Mouse (Mus musculus): Measurements from ENCODE around the gene Fermt2. TPM values are rescaled to one million over a fixed set of nuclear protein-coding genes. Genes with fewer than 3 reads are reported as not detected.

Gene Fermt2
- 142 and 152 TPM in 2 replicates for polyA plus RNA-seq (2015; fragmentation: Nextera tagmentation; extraction: Ambion mirVana)

DNA sequence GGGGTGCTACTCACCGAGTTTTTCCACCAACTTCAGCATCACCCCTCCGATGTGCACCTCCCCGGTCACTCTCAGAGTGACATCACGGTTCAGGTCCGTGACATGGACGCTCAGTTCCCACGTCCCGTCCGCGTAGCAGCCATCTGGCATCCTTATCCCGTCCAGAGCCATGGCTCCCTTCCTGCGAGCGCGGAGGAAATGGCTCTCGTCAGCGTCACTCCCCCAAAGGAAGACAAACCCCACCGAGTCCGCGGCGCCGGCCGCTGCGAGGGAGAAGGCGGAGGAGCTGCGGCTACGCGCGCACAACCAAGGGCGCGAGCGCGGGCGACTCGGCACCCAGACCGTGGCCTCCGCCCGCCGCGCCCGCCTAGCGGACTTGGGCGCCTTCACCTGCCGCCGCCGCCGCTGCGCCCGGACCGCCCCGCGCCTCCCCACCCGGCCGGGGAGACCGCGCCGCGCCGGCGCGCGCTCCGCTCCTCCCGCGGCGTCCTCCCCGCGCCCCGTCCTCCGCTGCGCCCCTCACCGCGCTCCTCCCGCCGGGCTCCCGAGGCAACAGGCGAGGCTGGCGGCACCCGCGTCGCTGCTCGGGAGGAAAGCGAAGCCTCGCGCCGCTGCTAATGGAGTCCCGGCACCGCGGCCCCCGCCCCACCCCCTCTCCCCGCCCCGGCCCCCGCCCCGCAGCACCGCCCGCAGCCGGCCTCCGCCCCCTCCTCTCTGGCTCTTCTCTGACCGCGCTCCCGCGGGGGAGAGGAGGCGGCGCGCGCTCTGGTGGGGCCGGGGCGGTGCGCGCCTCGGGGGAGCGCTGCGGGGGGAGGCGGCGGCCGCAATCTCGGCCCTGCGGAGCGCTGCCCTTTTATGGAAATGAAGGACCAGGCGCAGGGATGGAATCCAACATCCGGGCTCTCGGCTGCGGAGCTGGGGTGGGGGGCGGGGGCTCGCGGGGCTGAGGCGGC lies at the start of gene Fermt2:
Gene Fermt2, minus strand, starts transcription at position 708 of the 953 bp plus-strand sequence.
- Histone ChIP-seq H3K4me3 (ENCODE audit: low read length) (peak within 1 kb of the TSS; percentile 75), H3K36me3 (ENCODE audit: control insufficient read depth, insufficient read depth, low read length) (no peaks in the 10 kb centered on the region), H3K9ac (ENCODE audit: low read depth, low read length) (peak within 1 kb of the TSS; percentile 82), H3K27ac (ENCODE audit: low read length) (peak within 1 kb of the TSS; percentile 94), H3K27me3 (replicated peaks; ENCODE audit: control insufficient read depth, insufficient read depth, low read length) (0 out of 2 replicates have a peak, but pooled peaks cover 2% of the 10 kb centered on the region), H3K4me1 (ENCODE audit: control insufficient read depth, insufficient read depth, low read length) (peaks cover 6% of the 10 kb centered on the region; the same call in 1 of the 2 replicates), H3K9me3 (ENCODE audit: control insufficient read depth, low read length) (no peaks in the 10 kb centered on the region), H3K4me2 (ENCODE audit: low read depth, low read length) (peak within 1 kb of the TSS; percentile 75)
- WGBS, result 2% methylated on average over 65 of the region's 126 CpGs
- ATAC-seq, result peak; percentile 90

DNA sequence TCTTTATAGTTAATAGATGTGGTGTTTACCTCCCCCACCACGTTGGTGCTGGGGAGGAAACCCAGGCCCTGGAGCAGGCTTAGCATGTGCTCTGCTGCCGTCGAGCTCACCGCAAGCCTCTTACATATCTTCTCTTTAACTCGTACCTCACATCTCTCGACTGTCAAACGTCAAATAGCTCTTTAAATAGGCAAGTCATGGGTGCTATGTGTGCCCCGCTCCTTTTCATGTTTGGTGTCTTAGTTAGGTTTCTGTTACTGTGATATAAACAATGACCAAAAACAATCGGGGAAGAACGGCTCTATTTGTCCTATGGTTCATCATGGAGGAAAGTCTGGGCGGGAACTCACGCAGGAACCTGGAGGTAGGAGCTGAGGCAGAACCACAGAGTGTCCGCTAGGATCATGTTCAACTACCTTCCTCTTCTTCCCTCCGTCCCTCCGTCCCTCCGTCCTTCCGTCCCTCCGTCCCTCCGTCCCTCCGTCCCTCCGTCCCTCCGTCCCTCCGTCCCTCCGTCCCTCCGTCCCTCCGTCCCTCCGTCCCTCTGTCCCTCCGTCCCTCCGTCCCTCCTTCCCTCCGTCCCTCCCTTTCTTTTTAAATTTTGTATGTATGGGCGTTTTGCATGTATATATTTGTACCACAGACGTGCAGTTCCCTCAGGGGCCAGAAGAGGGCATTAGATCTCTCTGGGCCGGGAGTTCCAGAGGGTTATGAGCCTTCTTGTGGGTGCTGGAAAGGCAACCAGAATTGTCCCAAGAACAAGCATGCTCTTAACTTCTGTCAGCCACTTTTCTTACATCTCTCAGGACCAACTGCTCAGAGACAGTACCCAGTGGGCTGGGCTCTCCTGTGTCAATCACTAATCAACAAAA lies 36.4 kb upstream of the Fermt2 start:
- peak overlapping the region; percentile 62 for H3K27ac ChIP-seq (ENCODE audit: low read length)
- 22% methylated on average over 33 of the region's 33 CpGs for WGBS
- no peaks in the 10 kb centered on the region for H3K9me3 ChIP-seq (ENCODE audit: control insufficient read depth, low read length)
- peak overlapping the region; percentile 32 for H3K4me3 ChIP-seq (ENCODE audit: low read length)
- peaks cover 17% of the 10 kb centered on the region for H3K4me1 ChIP-seq (ENCODE audit: control insufficient read depth, insufficient read depth, low read length)
- H3K4me2 ChIP-seq (ENCODE audit: low read depth, low read length), result peak overlapping the region; percentile 57
- no peaks in the 10 kb centered on the region for H3K36me3 ChIP-seq (ENCODE audit: control insufficient read depth, insufficient read depth, low read length)
- H3K27me3 ChIP-seq (replicated peaks; ENCODE audit: control insufficient read depth, insufficient read depth, low read length), result no peaks in the 10 kb centered on the region
- ATAC-seq, result 0 out of 2 replicates have a peak, but pooled peaks have one; percentile 13
- peak overlapping the region; percentile 53; the same call in 1 of the 2 replicates for H3K9ac ChIP-seq (ENCODE audit: low read depth, low read length)

DNA sequence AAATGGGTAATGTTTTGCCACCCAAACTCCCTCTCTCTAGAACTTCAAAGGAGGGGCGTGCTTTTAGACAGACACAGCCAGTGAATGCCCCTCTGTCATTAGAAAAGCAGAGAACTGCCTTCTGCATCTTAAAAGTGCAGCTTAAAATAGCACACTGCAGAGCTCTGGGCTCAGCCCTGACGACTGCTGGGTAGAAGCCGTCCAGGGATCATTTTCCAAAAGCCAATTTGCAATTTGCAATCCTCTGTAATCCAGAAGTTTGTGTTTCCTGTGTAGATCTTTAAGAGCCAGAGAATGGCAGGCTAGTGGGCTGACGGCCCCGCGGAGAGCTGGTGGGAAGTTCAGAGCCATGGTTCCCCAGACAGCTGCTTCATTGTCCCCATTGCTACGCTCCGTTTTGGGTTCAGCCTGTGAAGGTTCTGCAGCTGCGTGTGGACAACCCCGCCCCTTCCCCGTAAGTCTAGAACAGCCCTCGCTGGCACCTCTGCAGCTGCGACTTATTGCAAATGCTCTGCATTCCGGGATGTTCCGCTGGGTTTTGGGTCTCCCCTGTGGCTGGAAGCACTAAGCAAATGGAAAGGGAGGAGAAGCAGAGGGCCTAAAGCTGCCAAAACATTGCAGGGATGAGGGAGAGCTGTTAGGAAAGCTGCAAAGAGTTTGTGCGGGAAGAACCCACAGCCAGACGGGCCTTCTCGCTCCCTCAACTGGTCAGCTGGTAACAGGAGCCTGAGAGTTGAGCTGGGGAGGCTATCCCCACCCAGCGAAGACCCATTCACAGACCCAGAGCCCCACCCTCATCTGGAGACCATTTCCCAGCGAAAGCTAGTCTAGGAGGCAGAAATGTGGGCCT lies 35.5 kb upstream of the Fermt2 start:
- no peaks in the 10 kb centered on the region for H3K27me3 ChIP-seq (replicated peaks; ENCODE audit: control insufficient read depth, insufficient read depth, low read length)
- no peaks in the 10 kb centered on the region for H3K36me3 ChIP-seq (ENCODE audit: control insufficient read depth, insufficient read depth, low read length)
- H3K9me3 ChIP-seq (ENCODE audit: control insufficient read depth, low read length), result no peaks in the 10 kb centered on the region
- H3K4me2 ChIP-seq (ENCODE audit: low read depth, low read length), result peak overlapping the region; percentile 57
- H3K4me1 ChIP-seq (ENCODE audit: control insufficient read depth, insufficient read depth, low read length), result peaks cover 17% of the 10 kb centered on the region
- H3K27ac ChIP-seq (ENCODE audit: low read length), result peak overlapping the region; percentile 62
- ATAC-seq, result peak; percentile 65
- WGBS, result 10% methylated on average over 20 of the region's 20 CpGs
- peak overlapping the region; percentile 53 for H3K9ac ChIP-seq (ENCODE audit: low read depth, low read length)
- peak overlapping the region; percentile 25 for H3K4me3 ChIP-seq (ENCODE audit: low read length)

DNA sequence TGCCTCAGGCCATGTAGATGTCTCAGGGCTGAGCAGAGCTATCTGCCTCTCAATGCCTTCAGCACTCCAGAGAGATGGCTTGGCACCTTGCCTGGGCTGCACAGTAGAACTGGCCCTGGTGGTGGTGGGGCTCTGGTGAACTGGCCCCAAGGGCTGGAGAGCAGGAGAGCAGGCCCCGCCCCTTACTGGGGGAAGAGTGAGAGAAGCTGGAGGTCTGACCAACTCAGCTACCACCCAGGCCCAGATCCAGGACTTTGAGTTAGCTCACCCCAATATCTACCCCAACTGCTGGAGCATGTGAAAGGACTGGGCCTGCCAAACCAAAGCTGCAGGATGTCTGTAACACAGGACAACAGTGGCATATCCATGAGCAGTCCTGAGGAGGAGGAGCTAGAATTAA lies 33.7 kb upstream of the Fermt2 start:
- no peak overlapping the region for H3K4me2 ChIP-seq (ENCODE audit: low read depth, low read length)
- H3K27me3 ChIP-seq (replicated peaks; ENCODE audit: control insufficient read depth, insufficient read depth, low read length), result no peaks in the 10 kb centered on the region
- 0 out of 2 replicates have a peak, but pooled peaks have one; percentile 36 for ATAC-seq
- H3K4me3 ChIP-seq (ENCODE audit: low read length), result no peak overlapping the region
- H3K9ac ChIP-seq (ENCODE audit: low read depth, low read length), result no peak overlapping the region
- no peak overlapping the region for H3K27ac ChIP-seq (ENCODE audit: low read length)
- 84% methylated on average over 1 of the region's 1 CpGs for WGBS
- peaks cover 17% of the 10 kb centered on the region for H3K4me1 ChIP-seq (ENCODE audit: control insufficient read depth, insufficient read depth, low read length)
- no peaks in the 10 kb centered on the region for H3K9me3 ChIP-seq (ENCODE audit: control insufficient read depth, low read length)
- H3K36me3 ChIP-seq (ENCODE audit: control insufficient read depth, insufficient read depth, low read length), result no peaks in the 10 kb centered on the region

DNA sequence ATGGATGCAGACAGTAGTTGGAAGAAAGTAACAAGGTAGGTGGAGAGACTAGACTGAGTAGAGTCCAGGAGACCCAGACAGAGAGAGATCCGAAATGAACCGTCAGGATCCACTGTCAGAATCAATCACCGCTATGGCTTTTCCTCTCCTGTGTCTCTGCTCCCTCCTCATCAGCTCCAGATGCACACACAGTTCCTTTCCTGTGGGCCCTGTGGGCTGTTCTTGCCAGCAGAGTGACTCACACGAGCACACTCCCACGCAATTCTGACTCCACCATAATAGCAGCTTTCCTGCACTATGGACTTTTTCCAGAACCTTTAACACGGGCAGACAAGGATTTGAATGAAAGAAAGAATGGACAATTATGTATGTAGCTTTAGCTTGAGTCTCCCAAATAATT lies 31.8 kb upstream of the Fermt2 start:
- Histone ChIP-seq H3K36me3 (ENCODE audit: control insufficient read depth, insufficient read depth, low read length) (no peaks in the 10 kb centered on the region), H3K27me3 (replicated peaks; ENCODE audit: control insufficient read depth, insufficient read depth, low read length) (no peaks in the 10 kb centered on the region), H3K4me2 (ENCODE audit: low read depth, low read length) (no peak overlapping the region), H3K9ac (ENCODE audit: low read depth, low read length) (no peak overlapping the region), H3K9me3 (ENCODE audit: control insufficient read depth, low read length) (no peaks in the 10 kb centered on the region), H3K4me1 (ENCODE audit: control insufficient read depth, insufficient read depth, low read length) (peaks cover 17% of the 10 kb centered on the region), H3K4me3 (ENCODE audit: low read length) (no peak overlapping the region), H3K27ac (ENCODE audit: low read length) (no peak overlapping the region)
- ATAC-seq, result no peak
- 73% methylated on average over 6 of the region's 6 CpGs for WGBS

DNA sequence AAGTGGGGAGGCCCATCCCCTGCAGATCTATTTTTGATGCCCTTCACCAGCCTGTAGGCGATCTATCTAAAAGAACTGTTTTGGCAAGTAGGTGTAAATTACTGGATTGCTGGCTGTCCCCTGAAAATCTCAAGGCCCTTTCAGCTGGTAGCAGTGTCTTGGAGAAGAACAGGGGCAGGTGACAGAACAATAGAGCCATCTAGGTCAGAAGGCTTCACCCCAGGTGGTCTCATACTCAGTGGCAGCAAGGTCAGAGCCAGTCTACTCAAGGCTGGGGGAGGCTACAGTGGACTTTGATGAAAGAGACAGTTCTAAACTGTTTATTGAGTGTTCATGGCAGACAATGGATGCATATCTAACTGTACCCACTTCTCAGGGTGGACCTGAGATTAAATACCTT lies 29.1 kb upstream of the Fermt2 start:
- Histone ChIP-seq H3K4me2 (ENCODE audit: low read depth, low read length) (no peak overlapping the region), H3K4me3 (ENCODE audit: low read length) (no peak overlapping the region), H3K4me1 (ENCODE audit: control insufficient read depth, insufficient read depth, low read length) (peaks cover 4% of the 10 kb centered on the region; the same call in 1 of the 2 replicates), H3K9me3 (ENCODE audit: control insufficient read depth, low read length) (no peaks in the 10 kb centered on the region), H3K9ac (ENCODE audit: low read depth, low read length) (no peak overlapping the region), H3K27ac (ENCODE audit: low read length) (no peak overlapping the region), H3K27me3 (replicated peaks; ENCODE audit: control insufficient read depth, insufficient read depth, low read length) (no peaks in the 10 kb centered on the region), H3K36me3 (ENCODE audit: control insufficient read depth, insufficient read depth, low read length) (no peaks in the 10 kb centered on the region)
- 97% methylated on average over 1 of the region's 1 CpGs for WGBS
- ATAC-seq, result no peak

DNA sequence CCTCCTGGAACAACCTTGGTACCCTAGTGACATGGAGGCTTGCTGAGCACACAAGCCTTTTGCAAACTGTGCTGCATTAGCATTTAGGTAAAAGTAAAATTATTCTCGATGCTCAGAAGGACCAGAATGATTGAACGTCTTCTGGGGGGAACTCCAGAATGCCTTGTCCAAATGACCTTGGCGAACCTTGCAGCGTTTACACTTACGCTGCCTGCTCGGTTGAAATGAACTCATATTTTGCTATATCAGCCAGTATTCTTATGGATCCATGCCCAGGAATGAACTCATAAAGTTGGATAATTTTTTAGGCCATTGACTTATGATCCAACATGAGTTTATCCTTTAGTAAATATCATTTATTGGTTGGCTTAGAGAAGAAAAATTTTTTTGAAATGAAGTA lies 24.4 kb upstream of the Fermt2 start:
- H3K9me3 ChIP-seq (ENCODE audit: control insufficient read depth, low read length), result no peaks in the 10 kb centered on the region
- H3K27ac ChIP-seq (ENCODE audit: low read length), result peak overlapping the region; percentile 5; the same call in 1 of the 2 replicates
- WGBS, result 72% methylated on average over 6 of the region's 6 CpGs
- H3K4me2 ChIP-seq (ENCODE audit: low read depth, low read length), result no peak overlapping the region
- H3K4me3 ChIP-seq (ENCODE audit: low read length), result no peak overlapping the region
- H3K27me3 ChIP-seq (replicated peaks; ENCODE audit: control insufficient read depth, insufficient read depth, low read length), result no peaks in the 10 kb centered on the region
- H3K4me1 ChIP-seq (ENCODE audit: control insufficient read depth, insufficient read depth, low read length), result no peaks in the 10 kb centered on the region
- no peak for ATAC-seq
- H3K9ac ChIP-seq (ENCODE audit: low read depth, low read length), result no peak overlapping the region
- H3K36me3 ChIP-seq (ENCODE audit: control insufficient read depth, insufficient read depth, low read length), result no peaks in the 10 kb centered on the region

DNA sequence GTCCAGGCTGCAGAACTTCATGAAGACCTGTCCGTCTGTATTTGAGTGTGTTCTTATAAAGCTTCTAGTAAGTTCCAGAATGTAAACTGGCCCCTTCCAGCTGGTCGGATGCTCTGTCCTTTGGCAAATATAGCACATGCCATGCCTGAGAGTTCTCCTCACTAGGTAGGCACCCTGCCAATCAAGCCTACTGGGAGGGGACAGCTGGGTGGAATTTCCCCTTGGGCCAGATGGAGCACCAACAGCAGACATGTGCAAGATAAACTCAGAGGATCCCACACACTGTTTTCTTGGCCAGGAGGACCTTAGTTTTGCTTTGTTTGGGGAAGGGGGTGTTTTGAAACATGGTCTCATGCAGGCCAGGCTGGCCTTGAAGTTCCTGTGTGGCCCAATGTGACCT lies 23.9 kb upstream of the Fermt2 start:
- 65% methylated on average over 2 of the region's 2 CpGs for WGBS
- H3K9me3 ChIP-seq (ENCODE audit: control insufficient read depth, low read length), result no peaks in the 10 kb centered on the region

More for the DNA sequence above, 23.9 kb upstream of the Fermt2 start:
- Histone ChIP-seq H3K4me3 (ENCODE audit: low read length) (no peak overlapping the region), H3K4me2 (ENCODE audit: low read depth, low read length) (no peak overlapping the region), H3K27me3 (replicated peaks; ENCODE audit: control insufficient read depth, insufficient read depth, low read length) (no peaks in the 10 kb centered on the region), H3K27ac (ENCODE audit: low read length) (peak overlapping the region; percentile 5; the same call in 1 of the 2 replicates), H3K4me1 (ENCODE audit: control insufficient read depth, insufficient read depth, low read length) (no peaks in the 10 kb centered on the region), H3K9ac (ENCODE audit: low read depth, low read length) (no peak overlapping the region), H3K36me3 (ENCODE audit: control insufficient read depth, insufficient read depth, low read length) (no peaks in the 10 kb centered on the region)
- ATAC-seq, result no peak
